Mouse (Mus musculus): ENCODE results near the gene Hs2st1. TPM values are rescaled to one million over a fixed set of nuclear protein-coding genes. Genes with fewer than 3 reads are reported as not detected.

The Hs2st1 gene
- polyA plus RNA-seq, 1 experiment, result not detected

DNA sequence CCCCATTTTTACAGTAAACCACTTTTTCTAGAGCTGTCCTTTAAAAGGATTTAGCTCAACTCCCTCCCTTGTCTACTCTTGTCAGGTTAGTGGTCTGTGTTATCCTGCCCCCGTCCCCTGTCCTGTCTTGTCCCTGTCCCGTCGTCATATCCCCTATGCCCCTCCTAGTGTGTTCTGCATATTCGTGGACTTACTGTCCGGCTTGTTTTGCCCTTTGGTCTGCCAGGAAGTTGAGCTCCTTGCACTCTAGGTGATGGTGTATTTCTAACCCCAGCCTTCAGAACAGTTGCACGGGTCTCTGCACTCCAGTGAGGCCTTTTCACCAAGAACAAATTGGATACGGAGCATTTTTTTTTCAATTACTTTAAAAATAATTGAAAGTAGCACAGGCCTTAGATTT lies 10.3 kb upstream of the Hs2st1 start:
- no peak for TF ChIP-seq CTCF (IDR thresholded peaks at IDR 0.05; ENCODE audit: insufficient read depth, low read depth, low read length)
- TF ChIP-seq POLR2A (IDR thresholded peaks at IDR 0.05; ENCODE audit: insufficient read depth, low read depth, low read length), result no peak
- Histone ChIP-seq H3K27ac (ENCODE audit: insufficient read depth, low read depth, low read length) (no peak overlapping the region), H3K4me1 (ENCODE audit: control insufficient read depth, insufficient read depth, low read length) (peaks cover 6% of the 10 kb centered on the region), H3K4me3 (ENCODE audit: insufficient read depth, low read depth, low read length) (no peak overlapping the region)
- 81% methylated on average over 7 of the region's 7 CpGs for WGBS

GRCm38 (mm10) chr3:144579796-144580195 lies 9.8 kb upstream of the Hs2st1 start:
- Histone ChIP-seq H3K27ac (ENCODE audit: insufficient read depth, low read depth, low read length) (no peak overlapping the region), H3K4me3 (ENCODE audit: insufficient read depth, low read depth, low read length) (no peak overlapping the region), H3K4me1 (ENCODE audit: control insufficient read depth, insufficient read depth, low read length) (peaks cover 6% of the 10 kb centered on the region)
- no peak for TF ChIP-seq POLR2A (IDR thresholded peaks at IDR 0.05; ENCODE audit: insufficient read depth, low read depth, low read length)
- TF ChIP-seq CTCF (IDR thresholded peaks at IDR 0.05; ENCODE audit: insufficient read depth, low read depth, low read length), result no peak
- 54% methylated on average over 5 of the region's 5 CpGs for WGBS

DNA sequence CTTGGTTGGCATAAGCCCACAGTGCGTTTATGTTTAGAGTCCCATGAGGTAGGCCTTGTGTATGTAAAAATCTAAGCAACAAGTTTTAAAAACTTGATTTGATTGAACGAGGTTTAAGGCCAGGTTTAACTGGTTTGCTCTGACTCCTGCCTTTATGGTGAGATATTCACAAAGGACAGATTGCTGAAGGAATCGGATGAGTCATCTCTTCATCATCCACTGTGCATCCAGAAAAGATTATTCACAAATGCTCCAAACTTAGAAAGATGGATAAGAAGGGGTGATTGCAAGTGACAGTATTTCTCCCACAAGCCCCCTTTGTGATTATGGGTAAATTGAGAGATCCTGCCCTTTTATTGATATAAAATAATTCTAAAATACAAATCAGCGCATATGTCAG lies 8.9 kb upstream of the Hs2st1 start:
- Histone ChIP-seq H3K27ac (ENCODE audit: insufficient read depth, low read depth, low read length) (no peak overlapping the region), H3K4me3 (ENCODE audit: insufficient read depth, low read depth, low read length) (no peak overlapping the region), H3K4me1 (ENCODE audit: control insufficient read depth, insufficient read depth, low read length) (peaks cover 8% of the 10 kb centered on the region)
- WGBS, result 90% methylated on average over 4 of the region's 4 CpGs
- TF ChIP-seq POLR2A (IDR thresholded peaks at IDR 0.05; ENCODE audit: insufficient read depth, low read depth, low read length) (no peak), CTCF (IDR thresholded peaks at IDR 0.05; ENCODE audit: insufficient read depth, low read depth, low read length) (no peak)

DNA sequence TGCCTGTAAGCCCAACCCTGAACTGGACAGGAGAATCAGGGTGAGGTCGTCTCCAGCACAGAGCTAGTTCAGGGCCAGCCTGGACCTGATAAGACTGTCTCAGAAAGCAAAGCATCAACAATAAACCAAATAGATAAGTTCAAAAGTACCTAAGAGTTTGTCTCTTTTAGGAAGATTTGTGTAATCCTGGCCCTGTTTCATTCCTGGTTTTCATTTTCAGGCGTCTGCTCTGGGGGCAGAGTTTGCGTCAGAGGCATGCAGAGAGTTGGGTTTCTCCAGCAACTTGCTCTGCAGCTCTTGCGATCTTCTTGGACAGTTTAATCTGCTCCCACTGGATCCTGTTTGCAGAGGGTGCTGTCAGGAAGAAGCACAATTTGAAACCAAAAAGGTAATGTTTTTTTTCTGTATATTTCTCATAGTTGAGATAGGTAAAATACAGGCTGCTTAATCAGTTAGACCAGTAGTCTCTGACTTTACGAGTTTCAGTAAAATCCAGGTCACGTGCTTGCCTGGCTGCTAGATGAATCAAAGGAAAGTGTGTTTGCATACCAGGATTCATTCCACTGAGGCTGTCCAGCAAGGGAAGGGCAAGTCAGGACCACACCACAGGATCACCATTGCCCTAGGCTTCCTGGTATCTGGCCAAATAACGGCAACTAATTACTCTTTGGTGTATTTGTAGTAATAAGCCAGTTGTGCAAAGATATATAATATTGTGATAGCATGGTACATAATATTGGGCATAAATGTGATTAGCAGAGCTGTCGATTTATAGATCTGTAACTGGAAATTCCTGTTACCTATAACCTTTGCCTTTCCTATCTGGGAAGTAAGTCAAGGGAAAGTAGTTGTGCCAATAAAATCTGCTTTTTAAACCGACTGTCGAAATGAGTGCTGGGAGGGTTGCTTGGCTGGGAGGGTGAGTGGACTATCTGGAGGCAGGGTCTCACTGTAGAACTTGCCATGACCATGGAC lies 7.7 kb upstream of the Hs2st1 start:
- Histone ChIP-seq H3K4me1 (ENCODE audit: control insufficient read depth, insufficient read depth, low read length) (peaks cover 9% of the 10 kb centered on the region), H3K27ac (ENCODE audit: insufficient read depth, low read depth, low read length) (no peak overlapping the region), H3K4me3 (ENCODE audit: insufficient read depth, low read depth, low read length) (no peak overlapping the region)
- WGBS, result 78% methylated on average over 10 of the region's 10 CpGs
- no peak for TF ChIP-seq CTCF (IDR thresholded peaks at IDR 0.05; ENCODE audit: insufficient read depth, low read depth, low read length)
- no peak for TF ChIP-seq POLR2A (IDR thresholded peaks at IDR 0.05; ENCODE audit: insufficient read depth, low read depth, low read length)

GRCm38 (mm10) chr3:144574256-144574655 lies 4.3 kb upstream of the Hs2st1 start:
- Histone ChIP-seq H3K4me3 (ENCODE audit: insufficient read depth, low read depth, low read length) (no peak overlapping the region), H3K27ac (ENCODE audit: insufficient read depth, low read depth, low read length) (no peak overlapping the region), H3K4me1 (ENCODE audit: control insufficient read depth, insufficient read depth, low read length) (peaks cover 5% of the 10 kb centered on the region; the same call in 1 of the 2 replicates)
- no peak for TF ChIP-seq POLR2A (IDR thresholded peaks at IDR 0.05; ENCODE audit: insufficient read depth, low read depth, low read length)
- no peak for TF ChIP-seq CTCF (IDR thresholded peaks at IDR 0.05; ENCODE audit: insufficient read depth, low read depth, low read length)
- WGBS, result 86% methylated on average over 7 of the region's 7 CpGs

GRCm38 (mm10) chr3:144570816-144571487 lies 971 bp upstream of the Hs2st1 start:
- H3K4me1 ChIP-seq (ENCODE audit: control insufficient read depth, insufficient read depth, low read length), result peaks cover 5% of the 10 kb centered on the region; the same call in 1 of the 2 replicates

GRCm38 (mm10) chr3:144569401-144569971 lies 495 bp downstream of the Hs2st1 start:
- 0 out of 2 replicates have a peak overlapping the region, but pooled peaks have one; percentile 41 for H3K27ac ChIP-seq (ENCODE audit: insufficient read depth, low read depth, low read length)
- WGBS, result under 1% methylated on average over 47 of the region's 47 CpGs
- TF ChIP-seq CTCF (IDR thresholded peaks at IDR 0.05; ENCODE audit: insufficient read depth, low read depth, low read length) (no peak), POLR2A (IDR thresholded peaks at IDR 0.05; ENCODE audit: insufficient read depth, low read depth, low read length) (no peak)
- H3K4me1 ChIP-seq (ENCODE audit: control insufficient read depth, insufficient read depth, low read length), result peaks cover 5% of the 10 kb centered on the region; the same call in 1 of the 2 replicates
- H3K4me3 ChIP-seq (ENCODE audit: insufficient read depth, low read depth, low read length), result peak overlapping the region; percentile 74

More at GRCm38 (mm10) chr3:144570816-144571487, 971 bp upstream of the Hs2st1 start:
- TF ChIP-seq CTCF (IDR thresholded peaks at IDR 0.05; ENCODE audit: insufficient read depth, low read depth, low read length), result no peak
- no peak for TF ChIP-seq POLR2A (IDR thresholded peaks at IDR 0.05; ENCODE audit: insufficient read depth, low read depth, low read length)
- Histone ChIP-seq H3K27ac (ENCODE audit: insufficient read depth, low read depth, low read length) (peak overlapping the region; percentile 93), H3K4me3 (ENCODE audit: insufficient read depth, low read depth, low read length) (peak overlapping the region; percentile 67)
- WGBS, result under 1% methylated on average over 25 of the region's 25 CpGs

DNA sequence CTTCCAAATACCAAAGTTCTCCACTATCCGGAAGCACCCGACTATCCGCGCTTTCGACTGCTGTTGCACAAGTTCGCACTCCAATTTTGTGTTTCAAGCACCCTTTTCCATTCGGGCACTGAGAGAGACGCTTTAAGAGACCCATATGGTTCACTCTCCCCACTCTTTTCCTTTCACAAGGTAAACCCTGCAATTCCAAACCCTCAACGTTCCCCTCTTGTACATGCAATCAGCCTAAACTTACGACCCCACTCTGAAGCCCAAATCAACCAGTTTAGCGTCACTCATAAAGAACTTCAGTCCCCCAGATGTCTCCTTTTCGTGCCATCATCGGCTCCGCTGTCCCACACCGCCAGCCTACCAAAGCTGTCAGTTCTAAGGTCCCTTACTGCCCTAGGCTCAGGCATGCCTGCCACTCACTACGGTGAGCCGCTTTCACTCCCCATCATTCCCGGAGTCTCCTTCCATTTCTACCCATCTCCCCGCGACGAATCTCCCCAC lies 1.1 kb downstream of the Hs2st1 start:
- H3K27ac ChIP-seq (ENCODE audit: insufficient read depth, low read depth, low read length), result no peak overlapping the region
- 0 out of 2 replicates have a peak, but pooled peaks cover 1% of the 10 kb centered on the region for H3K4me1 ChIP-seq (ENCODE audit: control insufficient read depth, insufficient read depth, low read length)
- H3K4me3 ChIP-seq (ENCODE audit: insufficient read depth, low read depth, low read length), result peak overlapping the region; percentile 74
- 2% methylated on average over 21 of the region's 21 CpGs for WGBS
- TF ChIP-seq CTCF (IDR thresholded peaks at IDR 0.05; ENCODE audit: insufficient read depth, low read depth, low read length), result no peak
- no peak for TF ChIP-seq POLR2A (IDR thresholded peaks at IDR 0.05; ENCODE audit: insufficient read depth, low read depth, low read length)

Data from olfactory bulb, adult 2 months (tissue).